Mouse (Mus musculus) neural tube, embryonic 14.5 days (tissue): ENCODE measurements at regions not wholly inside any gene's neighbourhood (a gene's known extent, or its start where the extent isn't known, plus 50 kb on each side); places are given as distances from the start of the nearest gene placed in this dataset.
A peak's percentile ranks its signal among the peaks of the same experiment; 100 is the strongest.

Experiments
- ATAC-seq: fragments of 200-750 bp; cut with Nextera tagmentation; 2 replicates; pipeline ENCODE4 v1.8.0; 2017; ENCODE audit warnings: low read depth, mild to moderate bottlenecking, moderate TSS enrichment, moderate library complexity
- H3K27ac ChIP-seq: fragments of 300-500 bp; sonication (generic); 2 replicates; pipeline ENCODE4 v1.5.1; 2014; ENCODE audit warnings: low read depth, mild to moderate bottlenecking, control low read depth, low read length, moderate library complexity, mixed read lengths
- H3K27me3 ChIP-seq: fragments of 300-500 bp; sonication (generic); 2 replicates; pipeline ENCODE4 v1.6.1; 2014; ENCODE audit warnings: low read length; ENCODE audit not compliant: control insufficient read depth, insufficient read depth
- H3K36me3 ChIP-seq: fragments of 300-500 bp; sonication (generic); 2 replicates; pipeline ENCODE4 v1.6.1; 2014; ENCODE audit warnings: low read length, mixed read lengths; ENCODE audit not compliant: control insufficient read depth, insufficient read depth
- H3K4me1 ChIP-seq: fragments of 300-500 bp; sonication (generic); 2 replicates; pipeline ENCODE4 v1.6.1; 2014; ENCODE audit warnings: low read length; ENCODE audit not compliant: control insufficient read depth, insufficient read depth
- H3K4me2 ChIP-seq: fragments of 300-500 bp; sonication (generic); 2 replicates; pipeline ENCODE4 v1.6.1; 2014; ENCODE audit warnings: mild to moderate bottlenecking, low read depth, low read length, control low read depth
- H3K4me3 ChIP-seq: fragments of 300-500 bp; sonication (generic); 2 replicates; pipeline ENCODE4 v1.5.1; 2014; ENCODE audit warnings: low read depth, low read length, control low read depth, mixed read lengths
- H3K9ac ChIP-seq: fragments of 300-500 bp; sonication (generic); replicated peaks from 2 replicates; pipeline ENCODE4 v1.6.1; 2014; ENCODE audit warnings: low read depth, mild to moderate bottlenecking, control low read depth, low read length, mixed read lengths
- H3K9me3 ChIP-seq: fragments of 300-500 bp; sonication (generic); 2 replicates; pipeline ENCODE4 v1.6.1; 2016; ENCODE audit warnings: low read length; ENCODE audit not compliant: control insufficient read depth
- WGBS: fragments of 180-500 bp; shearing (Covaris S2); extraction: QIAGEN DNeasy Blood & Tissue Kit; methylation state at CpG from one replicate; pipeline ENCODE4 v1.1.7; 2014; 5-methylcytosine and 5-hydroxymethylcytosine counted together

DNA sequence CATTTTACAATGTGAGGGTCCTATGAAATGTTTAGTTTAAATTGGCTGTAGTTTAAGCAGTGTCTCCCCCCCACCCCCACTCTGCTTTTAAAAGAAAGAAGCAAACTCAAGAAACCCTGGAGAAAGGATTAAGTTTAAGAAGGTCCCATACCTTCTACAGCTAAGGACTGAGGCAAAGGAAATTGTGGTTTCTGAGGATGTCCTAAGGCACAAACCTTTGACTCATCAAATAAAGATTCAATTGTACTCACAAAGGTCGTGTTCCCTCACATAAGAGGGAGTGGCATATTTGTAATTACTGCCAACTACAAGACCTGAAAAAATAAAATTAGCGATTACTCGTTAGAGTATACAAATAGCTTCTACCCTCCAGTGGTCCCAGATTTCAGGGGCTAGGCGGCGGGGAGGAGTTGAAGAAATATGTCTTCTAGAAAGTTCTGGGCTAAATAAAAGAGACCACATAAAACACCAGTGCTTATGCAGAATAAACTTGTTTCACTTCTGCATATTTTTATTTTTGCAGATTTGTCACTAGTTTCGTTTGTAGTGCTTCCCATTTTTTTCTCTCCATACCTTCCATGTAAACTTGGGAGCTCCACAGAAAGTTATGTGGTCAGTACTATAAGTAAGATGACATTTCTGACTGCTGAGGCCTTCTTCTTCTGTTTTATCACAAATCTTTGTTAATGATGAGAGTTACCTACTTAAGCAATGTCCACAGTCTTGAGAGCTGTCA is 127.0 kb downstream of the Csl start:
- Histone ChIP-seq H3K9ac (no peak overlapping the region), H3K27me3 (no peaks in the 10 kb centered on the region), H3K4me1 (no peaks in the 10 kb centered on the region), H3K9me3 (no peaks in the 10 kb centered on the region), H3K27ac (no peak overlapping the region), H3K36me3 (no peaks in the 10 kb centered on the region), H3K4me3 (no peak overlapping the region), H3K4me2 (no peak overlapping the region)
- 82% methylated on average over 6 of the region's 6 CpGs for WGBS
- ATAC-seq: no peak

- Histone ChIP-seq H3K36me3 (no peaks in the 10 kb centered on the region), H3K4me1 (no peaks in the 10 kb centered on the region), H3K9me3 (no peaks in the 10 kb centered on the region), H3K4me2 (no peak overlapping the region), H3K9ac (no peak overlapping the region), H3K27me3 (no peaks in the 10 kb centered on the region), H3K27ac (no peak overlapping the region), H3K4me3 (no peak overlapping the region)
- 88% methylated on average over 4 of the region's 4 CpGs for WGBS
- ATAC-seq: no peak
These were observed 123.7 kb downstream of the Csl start for GRCm38 (mm10) chr10:99635796-99636195.

DNA sequence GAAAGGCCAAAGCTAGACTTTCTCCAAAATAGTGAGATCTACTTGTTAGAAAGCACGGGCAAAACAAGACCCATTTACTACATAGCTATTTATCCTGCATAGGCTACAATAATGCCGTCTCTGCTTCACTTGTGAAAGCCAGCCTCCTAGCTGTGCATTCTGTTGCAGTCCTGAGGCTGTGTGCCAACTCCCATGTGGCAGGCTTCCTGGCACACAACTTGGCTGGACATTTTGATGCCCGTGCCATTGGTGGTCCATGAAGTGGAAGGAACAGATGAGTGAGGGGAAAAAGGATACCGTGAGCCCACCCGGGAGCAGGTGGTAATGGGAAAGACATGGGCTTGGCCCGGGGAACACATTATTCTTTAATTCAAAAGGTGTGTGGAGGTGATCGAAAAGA is 120.4 kb downstream of the Csl start:
- Histone ChIP-seq H3K4me2 (no peak overlapping the region), H3K27me3 (no peaks in the 10 kb centered on the region), H3K36me3 (no peaks in the 10 kb centered on the region), H3K27ac (no peak overlapping the region), H3K4me1 (no peaks in the 10 kb centered on the region), H3K9me3 (no peaks in the 10 kb centered on the region), H3K4me3 (no peak overlapping the region), H3K9ac (no peak overlapping the region)
- peak; percentile 83 for ATAC-seq
- 52% methylated on average over 7 of the region's 7 CpGs for WGBS

DNA sequence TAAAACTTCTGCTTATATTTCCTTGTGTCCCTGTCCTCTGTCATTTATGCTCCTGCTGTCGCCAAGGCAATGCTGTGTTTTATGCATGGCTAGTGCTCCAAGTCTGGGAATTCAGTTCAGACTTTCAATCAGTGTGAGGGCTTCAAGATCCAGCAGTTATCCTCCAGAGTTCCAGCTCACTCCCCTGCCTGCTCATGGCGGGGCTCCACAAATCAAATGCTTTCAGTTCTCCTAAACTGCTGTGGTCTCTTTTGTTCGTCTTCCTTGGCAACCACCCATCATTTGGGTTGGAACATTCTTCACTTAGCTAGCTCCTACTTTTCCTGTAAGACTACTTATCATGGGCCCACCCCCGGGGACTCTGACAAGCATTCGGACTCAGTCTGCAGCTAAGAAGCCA is 120.0 kb downstream of the Csl start:
- Histone ChIP-seq H3K27ac (no peak overlapping the region), H3K4me2 (no peak overlapping the region), H3K4me3 (no peak overlapping the region), H3K36me3 (no peaks in the 10 kb centered on the region), H3K4me1 (no peaks in the 10 kb centered on the region), H3K27me3 (no peaks in the 10 kb centered on the region), H3K9ac (no peak overlapping the region), H3K9me3 (no peaks in the 10 kb centered on the region)
- WGBS: 27% methylated on average over 5 of the region's 5 CpGs
- peak; percentile 84 for ATAC-seq

- Histone ChIP-seq H3K27me3 (no peaks in the 10 kb centered on the region), H3K9me3 (no peaks in the 10 kb centered on the region), H3K4me1 (no peaks in the 10 kb centered on the region), H3K4me3 (no peak overlapping the region), H3K4me2 (no peak overlapping the region), H3K36me3 (no peaks in the 10 kb centered on the region), H3K27ac (no peak overlapping the region), H3K9ac (no peak overlapping the region)
- peak; percentile 82 for ATAC-seq
- WGBS: 11% methylated on average over 11 of the region's 11 CpGs
These were observed 117.7 kb downstream of the Csl start for GRCm38 (mm10) chr10:99641784-99642183.

DNA sequence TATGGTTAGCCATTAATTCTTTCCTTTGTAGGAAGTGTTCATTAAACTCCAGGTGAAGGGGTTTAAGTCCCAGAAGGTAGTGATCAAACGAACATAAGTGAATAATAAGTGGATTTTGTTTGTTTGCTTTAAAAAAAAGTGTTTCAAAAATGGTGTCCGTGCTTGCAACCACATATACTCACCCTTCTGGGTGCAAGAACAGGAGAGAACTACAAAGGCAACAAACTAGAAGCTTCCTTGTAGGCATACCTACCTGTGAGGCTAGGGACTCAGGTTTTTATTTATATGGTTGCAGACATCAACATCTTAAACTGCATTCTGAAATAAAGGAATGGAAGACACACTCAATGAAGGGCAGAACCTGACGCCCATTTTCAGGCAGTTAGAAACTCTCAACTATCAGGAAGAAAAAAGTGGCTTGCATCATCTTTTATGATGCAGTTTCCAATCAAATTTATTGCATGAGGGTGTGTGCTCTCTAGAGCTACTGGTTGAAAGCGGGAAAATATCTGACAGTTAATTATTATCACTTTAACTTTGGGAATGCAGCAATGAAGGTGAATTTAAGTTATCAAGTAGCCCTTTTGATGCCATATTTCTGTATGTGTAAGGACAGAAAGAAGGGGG is 117.1 kb downstream of the Csl start:
- Histone ChIP-seq H3K9me3 (no peaks in the 10 kb centered on the region), H3K27me3 (no peaks in the 10 kb centered on the region), H3K36me3 (no peaks in the 10 kb centered on the region), H3K27ac (no peak overlapping the region), H3K4me2 (no peak overlapping the region), H3K4me1 (no peaks in the 10 kb centered on the region), H3K9ac (no peak overlapping the region), H3K4me3 (no peak overlapping the region)
- 68% methylated on average over 4 of the region's 4 CpGs for WGBS
- no peak for ATAC-seq

- H3K27me3 ChIP-seq: no peaks in the 10 kb centered on the region
- 49% methylated on average over 2 of the region's 2 CpGs for WGBS
These were observed 114.5 kb downstream of the Csl start for GRCm38 (mm10) chr10:99644981-99645380.

DNA sequence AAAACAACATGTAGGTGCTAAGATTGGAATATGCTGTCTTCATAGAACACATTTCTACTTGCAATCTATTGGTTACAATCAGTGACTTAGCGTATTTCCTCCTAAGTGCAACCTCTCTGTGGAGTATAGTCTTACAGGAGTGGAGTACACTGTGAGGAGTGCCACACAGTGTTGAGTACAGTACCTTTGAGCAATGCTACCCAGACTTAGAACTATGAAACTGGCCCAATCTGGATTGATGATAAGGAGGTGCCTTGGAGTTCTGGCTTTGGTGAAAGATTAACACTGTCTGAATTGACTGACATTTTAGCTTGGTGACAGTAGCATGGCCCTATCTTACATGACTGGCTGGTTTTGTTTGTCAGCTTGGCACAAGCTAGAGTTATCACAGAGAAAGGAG is 107.4 kb downstream of the Csl start:
- WGBS: 92% methylated on average over 1 of the region's 1 CpGs
- Histone ChIP-seq H3K9ac (no peak overlapping the region), H3K4me1 (no peaks in the 10 kb centered on the region), H3K9me3 (no peaks in the 10 kb centered on the region), H3K36me3 (no peaks in the 10 kb centered on the region), H3K4me3 (no peak overlapping the region), H3K4me2 (no peak overlapping the region), H3K27me3 (no peaks in the 10 kb centered on the region), H3K27ac (no peak overlapping the region)
- no peak for ATAC-seq

More at GRCm38 (mm10) chr10:99644981-99645380, 114.5 kb downstream of the Csl start:
- H3K9me3 ChIP-seq: no peaks in the 10 kb centered on the region
- no peaks in the 10 kb centered on the region for H3K4me1 ChIP-seq
- no peak overlapping the region for H3K4me2 ChIP-seq
- H3K36me3 ChIP-seq: no peaks in the 10 kb centered on the region
- no peak overlapping the region for H3K27ac ChIP-seq
- H3K9ac ChIP-seq: no peak overlapping the region
- H3K4me3 ChIP-seq: no peak overlapping the region
- ATAC-seq: no peak

- Histone ChIP-seq H3K36me3 (no peaks in the 10 kb centered on the region), H3K27me3 (no peaks in the 10 kb centered on the region), H3K9ac (no peak overlapping the region), H3K27ac (no peak overlapping the region), H3K4me2 (no peak overlapping the region), H3K9me3 (no peaks in the 10 kb centered on the region), H3K4me3 (no peak overlapping the region), H3K4me1 (no peaks in the 10 kb centered on the region)
- 91% methylated on average over 4 of the region's 4 CpGs for WGBS
- ATAC-seq: no peak
These were observed 105.2 kb downstream of the Csl start for GRCm38 (mm10) chr10:99654284-99654683.
